Mouse (Mus musculus) hindbrain, embryonic 10.5 days (tissue): ENCODE data around the gene Susd1. TPM values are rescaled to one million over a fixed set of nuclear protein-coding genes. Genes with fewer than 3 reads are reported as not detected.
"Not testable (repeated sequence)": the region's sequence is repeated elsewhere in the genome, so short reads cannot be mapped to it uniquely, and the experiment has no call there.

Experiments used
- DNase-seq: peaks from one replicate; pipeline ENCODE4 v3.0.0-alpha.2; 2017; ENCODE audit warnings: low spot score
- H3K27ac ChIP-seq: fragments of 300-500 bp; sonication (generic); 2 replicates; pipeline ENCODE4 v1.5.1; 2016; ENCODE audit warnings: mild to moderate bottlenecking, moderate library complexity
- H3K27me3 ChIP-seq: fragments of 300-500 bp; sonication (generic); 2 replicates; pipeline ENCODE4 v1.6.1; 2016; ENCODE audit warnings: mild to moderate bottlenecking; ENCODE audit not compliant: poor library complexity, insufficient read depth, severe bottlenecking
- H3K36me3 ChIP-seq: fragments of 300-500 bp; sonication (generic); 2 replicates; pipeline ENCODE4 v1.6.1; 2016; ENCODE audit warnings: mild to moderate bottlenecking, moderate library complexity
- H3K4me1 ChIP-seq: fragments of 300-500 bp; sonication (generic); replicated peaks from 2 replicates; pipeline ENCODE4 v1.6.1; 2016; ENCODE audit warnings: mild to moderate bottlenecking
- H3K4me3 ChIP-seq: fragments of 300-500 bp; sonication (generic); 2 replicates; pipeline ENCODE4 v1.5.1; 2016; ENCODE audit warnings: mild to moderate bottlenecking, moderate library complexity
- H3K9me3 ChIP-seq: fragments of 300-500 bp; sonication (generic); 2 replicates; pipeline ENCODE4 v1.6.1; 2016; ENCODE audit warnings: mild to moderate bottlenecking, moderate library complexity
- WGBS: fragments of 180-500 bp; shearing (Covaris S2); methylation state at CpG from one replicate; pipeline ENCODE4 v1.1.7; 2016; 5-methylcytosine and 5-hydroxymethylcytosine counted together
- polyA plus RNA-seq: library from polyadenylated mRNA; unstranded; fragments of >200 nt; fragmentation: Nextera tagmentation; extraction: Ambion mirVana; gene quantifications from 2 replicates; pipeline ENCODE4 v1.2.1, GENCODE M21; 2016

Susd1 gene
- polyA plus RNA-seq, 1 experiment from 2014 or later = 2.0 TPM

DNA sequence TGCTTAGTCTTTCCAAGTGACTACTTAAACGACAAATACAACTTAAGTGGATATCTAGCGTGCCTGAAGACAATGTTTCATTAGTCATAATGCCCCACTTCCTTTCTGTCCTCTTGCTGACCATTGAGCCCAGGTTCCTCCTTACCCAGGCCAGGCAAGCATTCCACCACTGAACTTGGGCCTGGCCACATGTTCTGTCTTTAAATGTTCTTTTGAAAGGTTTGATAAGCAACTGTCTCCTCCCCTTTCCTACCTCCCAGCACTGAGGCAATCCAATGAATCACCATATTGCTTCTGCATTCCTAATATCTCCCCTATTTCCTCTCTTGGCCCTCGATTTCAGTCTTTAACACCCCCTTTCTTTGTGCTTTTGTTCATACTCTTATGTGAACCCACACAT lies 143.8 kb downstream of the Susd1 start:
- Histone ChIP-seq H3K4me1 (no peaks in the 10 kb centered on the region), H3K4me3 (no peak overlapping the region), H3K27me3 (no peaks in the 10 kb centered on the region), H3K9me3 (no peaks in the 10 kb centered on the region), H3K27ac (no peak overlapping the region), H3K36me3 (no peaks in the 10 kb centered on the region)
- no peak for DNase-seq
- 85% methylated on average over 3 of the region's 3 CpGs for WGBS

- H3K4me3 ChIP-seq = no peak overlapping the region
- H3K27ac ChIP-seq = no peak overlapping the region
- H3K4me1 ChIP-seq = no peaks in the 10 kb centered on the region
- H3K27me3 ChIP-seq = no peaks in the 10 kb centered on the region
- H3K9me3 ChIP-seq = no peaks in the 10 kb centered on the region
- no peaks in the 10 kb centered on the region for H3K36me3 ChIP-seq
- 84% methylated on average over 13 of the region's 13 CpGs for WGBS
- DNase-seq = no peak
Measured at GRCm38 (mm10) chr4:59291914-59292718, 146.3 kb downstream of the Susd1 start.

GRCm38 (mm10) chr4:59290972-59291576 lies 147.4 kb downstream of the Susd1 start:
- H3K27me3 ChIP-seq = no peaks in the 10 kb centered on the region
- no peak overlapping the region for H3K4me3 ChIP-seq
- DNase-seq = no peak
- H3K9me3 ChIP-seq = no peaks in the 10 kb centered on the region
- H3K27ac ChIP-seq = no peak overlapping the region
- H3K4me1 ChIP-seq = no peaks in the 10 kb centered on the region
- 83% methylated on average over 6 of the region's 6 CpGs for WGBS
- H3K36me3 ChIP-seq = no peaks in the 10 kb centered on the region

DNA sequence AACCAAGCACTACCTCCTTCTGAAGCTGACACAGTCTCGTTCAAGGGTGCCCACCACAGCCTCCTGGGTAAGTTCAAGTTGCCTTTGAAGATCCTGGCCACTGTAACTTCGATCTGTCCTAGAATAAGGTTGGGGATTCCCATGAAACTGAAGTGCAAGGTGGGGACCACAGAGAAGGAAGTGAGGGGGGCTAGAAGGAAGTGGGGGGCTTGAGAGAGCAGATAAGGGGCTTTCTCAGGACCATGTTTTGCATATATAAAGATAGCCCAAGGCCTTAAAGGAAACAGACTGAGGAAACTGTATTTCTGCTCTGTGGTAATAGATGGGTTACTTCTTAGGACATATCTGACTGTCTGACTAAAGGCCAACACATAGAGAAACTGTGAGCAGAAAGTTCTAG lies 151.3 kb downstream of the Susd1 start:
- 70% methylated on average over 2 of the region's 2 CpGs for whole genome bisulfite sequencing
- no peaks in the 10 kb centered on the region for H3K27me3 ChIP-seq
- H3K4me3 ChIP-seq = no peak overlapping the region
- H3K9me3 ChIP-seq = no peaks in the 10 kb centered on the region
- H3K27ac ChIP-seq = no peak overlapping the region
- peaks cover 11% of the 10 kb centered on the region; the same call in 1 of the 2 replicates for H3K4me1 ChIP-seq
- H3K36me3 ChIP-seq = no peaks in the 10 kb centered on the region
- DNase-seq = no peak

- 87% methylated on average over 6 of the region's 6 CpGs for WGBS
Measured at GRCm38 (mm10) chr4:59286351-59286750, 152.1 kb downstream of the Susd1 start.

GRCm38 (mm10) chr4:59282699-59283487 lies 155.5 kb downstream of the Susd1 start:
- Histone ChIP-seq H3K4me1 (peaks cover 13% of the 10 kb centered on the region; the same call in 1 of the 2 replicates), H3K27me3 (no peaks in the 10 kb centered on the region), H3K4me3 (no peak overlapping the region), H3K27ac (peak overlapping the region; percentile 59), H3K36me3 (no peaks in the 10 kb centered on the region), H3K9me3 (no peaks in the 10 kb centered on the region)
- WGBS = 33% methylated on average over 8 of the region's 8 CpGs
- peak; percentile 7 for DNase-seq

More at GRCm38 (mm10) chr4:59286351-59286750, 152.1 kb downstream of the Susd1 start:
- not testable (repeated sequence) for H3K27me3 ChIP-seq, H3K4me3 ChIP-seq, DNase-seq, H3K9me3 ChIP-seq, H3K27ac ChIP-seq, H3K36me3 ChIP-seq
- peaks cover 13% of the 10 kb centered on the region; the same call in 1 of the 2 replicates for H3K4me1 ChIP-seq

- H3K36me3 ChIP-seq = no peaks in the 10 kb centered on the region
- no peak overlapping the region for H3K4me3 ChIP-seq
- DNase-seq = no peak
- no peaks in the 10 kb centered on the region for H3K9me3 ChIP-seq
- H3K27ac ChIP-seq = peak overlapping the region; percentile 59; the same call in 1 of the 2 replicates
- 57% methylated on average over 7 of the region's 7 CpGs for WGBS
- peaks cover 13% of the 10 kb centered on the region; the same call in 1 of the 2 replicates for H3K4me1 ChIP-seq
- no peaks in the 10 kb centered on the region for H3K27me3 ChIP-seq
Measured at GRCm38 (mm10) chr4:59282137-59282536, 156.3 kb downstream of the Susd1 start.

GRCm38 (mm10) chr4:59280876-59281275 lies 157.6 kb downstream of the Susd1 start:
- DNase-seq = no peak
- Histone ChIP-seq H3K4me3 (no peak overlapping the region), H3K4me1 (peaks cover 13% of the 10 kb centered on the region; the same call in 1 of the 2 replicates), H3K9me3 (no peaks in the 10 kb centered on the region), H3K36me3 (no peaks in the 10 kb centered on the region), H3K27me3 (no peaks in the 10 kb centered on the region), H3K27ac (no peak overlapping the region)
- 79% methylated on average over 5 of the region's 5 CpGs for WGBS

- no peaks in the 10 kb centered on the region for H3K9me3 ChIP-seq
- no peaks in the 10 kb centered on the region for H3K36me3 ChIP-seq
- H3K4me1 ChIP-seq = peaks cover 13% of the 10 kb centered on the region; the same call in 1 of the 2 replicates
- no peaks in the 10 kb centered on the region for H3K27me3 ChIP-seq
- no peak for DNase-seq
- WGBS = 94% methylated on average over 5 of the region's 5 CpGs
- H3K27ac ChIP-seq = no peak overlapping the region
- H3K4me3 ChIP-seq = no peak overlapping the region
Measured at GRCm38 (mm10) chr4:59279111-59279510, 159.3 kb downstream of the Susd1 start.

DNA sequence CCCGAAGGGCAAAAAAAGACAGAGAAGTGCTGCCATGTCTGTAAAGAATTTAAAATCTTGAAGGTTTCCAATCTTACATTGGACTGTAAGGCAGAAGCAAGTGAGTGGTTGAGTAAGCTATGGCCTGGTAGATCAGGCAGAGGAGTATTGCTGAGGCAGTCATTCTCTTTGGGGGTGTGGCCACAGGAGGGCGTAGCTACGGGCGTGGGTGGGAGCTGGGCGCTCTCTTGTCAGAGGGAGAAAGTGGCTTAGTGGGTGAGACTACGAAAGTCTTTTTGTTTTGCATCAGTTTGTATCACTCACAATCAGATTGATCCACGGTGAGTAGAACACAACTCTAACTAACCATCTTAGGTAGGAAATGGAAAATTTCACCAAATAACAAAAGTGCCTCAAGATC lies 160.0 kb downstream of the Susd1 start:
- no peak for DNase-seq
- no peak overlapping the region for H3K27ac ChIP-seq
- H3K4me3 ChIP-seq = no peak overlapping the region
- no peaks in the 10 kb centered on the region for H3K27me3 ChIP-seq
- WGBS = 88% methylated on average over 7 of the region's 7 CpGs
- H3K9me3 ChIP-seq = no peaks in the 10 kb centered on the region
- H3K36me3 ChIP-seq = no peaks in the 10 kb centered on the region
- H3K4me1 ChIP-seq = peaks cover 13% of the 10 kb centered on the region; the same call in 1 of the 2 replicates

DNA sequence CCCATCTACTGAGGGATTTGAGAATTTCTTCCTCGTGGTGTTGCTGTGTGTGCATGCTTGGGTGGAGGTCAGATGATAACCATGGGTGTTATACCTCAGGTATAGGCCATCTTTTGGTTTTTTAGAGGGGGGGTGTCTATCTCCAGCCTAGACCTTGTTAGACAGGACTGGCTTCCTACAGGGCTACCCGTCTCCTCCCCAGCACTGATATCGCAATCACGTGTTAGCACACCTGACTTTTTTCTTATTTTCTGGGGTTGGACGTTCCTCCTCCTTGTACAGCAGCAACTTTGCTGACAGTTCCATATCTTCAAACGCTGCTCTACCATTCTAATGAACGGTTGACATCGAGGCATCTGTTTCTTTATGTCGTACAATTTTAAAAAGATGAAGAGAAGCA lies 160.5 kb downstream of the Susd1 start:
- H3K4me3 ChIP-seq = no peak overlapping the region
- no peaks in the 10 kb centered on the region for H3K27me3 ChIP-seq
- no peaks in the 10 kb centered on the region for H3K36me3 ChIP-seq
- H3K27ac ChIP-seq = no peak overlapping the region
- H3K4me1 ChIP-seq = peaks cover 11% of the 10 kb centered on the region; the same call in 1 of the 2 replicates
- DNase-seq = no peak
- no peaks in the 10 kb centered on the region for H3K9me3 ChIP-seq
- WGBS = 92% methylated on average over 9 of the region's 9 CpGs

GRCm38 (mm10) chr4:59275956-59276355 lies 162.5 kb downstream of the Susd1 start:
- no peak for DNase-seq
- H3K9me3 ChIP-seq = no peaks in the 10 kb centered on the region
- H3K27ac ChIP-seq = no peak overlapping the region
- no peak overlapping the region for H3K4me3 ChIP-seq
- WGBS = 81% methylated on average over 2 of the region's 2 CpGs
- H3K36me3 ChIP-seq = no peaks in the 10 kb centered on the region
- no peaks in the 10 kb centered on the region for H3K27me3 ChIP-seq
- no peaks in the 10 kb centered on the region for H3K4me1 ChIP-seq
